Mouse (Mus musculus) liver, postnatal 0 days (tissue): Measurements from ENCODE around the gene Slc6a1.

Experiments
- CTCF ChIP-seq: sonication (generic); IDR thresholded peaks from 2 replicates; pipeline ENCODE4 v1.5.1; 2016; ENCODE audit warnings: antibody characterized with exemption, low read depth
- EP300 ChIP-seq: IDR thresholded peaks from 2 replicates; pipeline ENCODE4 v1.6.1; 2016; ENCODE audit warnings: antibody characterized with exemption, low read depth, mild to moderate bottlenecking

- no peak for TF ChIP-seq CTCF
- no peak for TF ChIP-seq EP300
Observed at GRCm38 (mm10) chr6:114285424-114285823, 3.0 kb downstream of the Slc6a1 start.
